ENCODE assay signal across 7 mouse cellular contexts in the genomic region with DNA sequence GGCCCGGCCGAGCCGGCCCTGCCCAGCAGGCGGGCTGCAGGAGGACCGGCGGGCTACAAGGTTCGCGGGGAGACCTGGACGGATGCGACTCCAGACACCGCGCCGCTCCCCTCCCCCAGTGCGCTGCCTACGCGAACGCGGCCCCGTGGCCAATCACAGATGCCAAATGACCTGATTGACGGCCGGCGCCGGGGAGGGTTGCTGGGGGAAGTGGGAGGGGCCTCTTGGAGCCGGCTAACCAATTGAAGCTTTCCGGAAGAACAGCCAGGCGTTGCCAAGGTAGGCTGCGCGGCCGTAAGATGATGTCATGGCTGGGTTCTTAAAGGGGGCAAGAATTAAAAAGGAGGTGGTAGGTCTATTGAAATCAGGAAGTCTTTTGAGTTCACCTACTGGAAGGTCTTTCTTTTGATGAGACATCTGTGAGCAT. TPM values are rescaled to one million over a fixed set of nuclear protein-coding genes. Genes with fewer than 3 reads are reported as not detected.
DNase-seq lines count a peak whose midpoint lies in the region; ATAC-seq lines count a peak whose summit lies in the region.

A gene (plus strand): TSS at position 296 of the 427 bp plus-strand sequence.

- DNase-seq in adrenal gland, adult 8-10 months, result peak; percentile 98
- DNase-seq in embryo, embryonic 9.5 days (ENCODE audit: extremely low spot score), result peak; percentile 98
- peak; percentile 92 to 97 for DNase-seq in gastrocnemius, postnatal 4 days (ENCODE audit: low spot score in 2 of 2)
- DNase-seq in left cerebral cortex, postnatal 36 days (ENCODE audit: low spot score in 2 of 2), result peak; percentile 97
- peak; percentile 99 for DNase-seq in midbrain, embryonic 11.5 days (ENCODE audit: low spot score, missing footprints)
- DNase-seq in skeletal muscle tissue, adult 2 months (ENCODE audit: low read depth, low spot score), result peak; percentile 96

- H3K27ac ChIP-seq in intestine, embryonic 16.5 days (ENCODE audit: low read length), result peak within 1 kb of the TSS; percentile 82
- H3K27ac ChIP-seq in midbrain, embryonic 11.5 days (ENCODE audit: low read depth, low read length), result peak within 1 kb of the TSS; percentile 67

- H3K9me3 ChIP-seq in intestine, embryonic 16.5 days (ENCODE audit: control insufficient read depth, low read length), result no peaks in the 10 kb centered on the region
- no peaks in the 10 kb centered on the region for H3K9me3 ChIP-seq in midbrain, embryonic 11.5 days (ENCODE audit: control insufficient read depth, low read length)

- WGBS in intestine, embryonic 16.5 days, result 0% methylated on average over 29 of the region's 29 CpGs
- under 1% methylated on average over 29 of the region's 29 CpGs for WGBS in midbrain, embryonic 11.5 days

- H3K4me1 ChIP-seq in intestine, embryonic 16.5 days (ENCODE audit: control insufficient read depth, insufficient read depth, low read length), result peaks cover 15% of the 10 kb centered on the region
- peaks cover 13% of the 10 kb centered on the region for H3K4me1 ChIP-seq in midbrain, embryonic 11.5 days (ENCODE audit: control insufficient read depth, insufficient read depth, low read length)

- peak; percentile 98 for ATAC-seq in intestine, embryonic 16.5 days
- peak; percentile 97 for ATAC-seq in midbrain, embryonic 11.5 days (ENCODE audit: low FRiP score)

- H3K27me3 ChIP-seq in intestine, embryonic 16.5 days (replicated peaks; ENCODE audit: control insufficient read depth, insufficient read depth, low read length), result no peaks in the 10 kb centered on the region
- no peaks in the 10 kb centered on the region for H3K27me3 ChIP-seq in midbrain, embryonic 11.5 days (ENCODE audit: control insufficient read depth, insufficient read depth, low read length)

- peak within 1 kb of the TSS; percentile 99 for H3K4me3 ChIP-seq in intestine, embryonic 16.5 days (ENCODE audit: low read length)
- peak within 1 kb of the TSS; percentile 92 for H3K4me3 ChIP-seq in midbrain, embryonic 11.5 days (ENCODE audit: low read depth, low read length)

- peak within 1 kb of the TSS; percentile 83 for H3K4me2 ChIP-seq in intestine, embryonic 16.5 days (ENCODE audit: low read depth, low read length)
- peak within 1 kb of the TSS; percentile 61 for H3K4me2 ChIP-seq in midbrain, embryonic 11.5 days

- peak within 1 kb of the TSS; percentile 97 for H3K9ac ChIP-seq in intestine, embryonic 16.5 days (ENCODE audit: low read depth, low read length)
- H3K9ac ChIP-seq in midbrain, embryonic 11.5 days (ENCODE audit: low read length), result peak within 1 kb of the TSS; percentile 92

- H3K36me3 ChIP-seq in intestine, embryonic 16.5 days (ENCODE audit: control insufficient read depth, insufficient read depth, low read length), result 0 out of 2 replicates have a peak, but pooled peaks cover 3% of the 10 kb centered on the region
- H3K36me3 ChIP-seq in midbrain, embryonic 11.5 days (ENCODE audit: control insufficient read depth, insufficient read depth, low read length), result peaks cover 3% of the 10 kb centered on the region; the same call in 1 of the 2 replicates

- intact Hi-C loops in left cerebral cortex, postnatal 36 days (cut with DNase I), result no loop called here

RNA-seq across cellular contexts. Expression of the gene that starts here (rescaled TPM):
- not detected for total RNA-seq in adrenal gland, adult 8-10 months (2022)
- total RNA-seq in gastrocnemius, postnatal 4 days (2021), result not detected
- 0.12 TPM in 1 of 2 replicates, not detected in the other for polyA plus RNA-seq in intestine, embryonic 16.5 days (2015; fragmentation: Nextera tagmentation; extraction: Ambion mirVana)
- total RNA-seq in left cerebral cortex, postnatal 36 days (2021), result 1 to 10 TPM; 1.1 to 2.6 TPM
- 0.23 TPM in 1 of 2 replicates, not detected in the other for polyA plus RNA-seq in midbrain, embryonic 11.5 days (2014; fragmentation: Nextera tagmentation; extraction: Ambion mirVana)

Comparison
In these comparisons a context has a peak if more than half of its experiments do, and no peak if none do; other contexts are left out.
1. Peak in every context shown above with its lines: DNase-seq, ATAC-seq, H3K4me3 ChIP-seq and H3K27ac ChIP-seq.
2. Peak in DNase-seq in adrenal gland, adult 8-10 months; RNA of the gene not detected or under 1 TPM.
3. Peak in DNase-seq in gastrocnemius, postnatal 4 days; RNA of the gene not detected or under 1 TPM.
4. Peak in ATAC-seq, H3K4me3 ChIP-seq, H3K27ac ChIP-seq, H3K9ac ChIP-seq and H3K4me2 ChIP-seq in intestine, embryonic 16.5 days; RNA of the gene not detected or under 1 TPM.
5. Peak in DNase-seq, ATAC-seq, H3K4me3 ChIP-seq, H3K27ac ChIP-seq, H3K9ac ChIP-seq and H3K4me2 ChIP-seq in midbrain, embryonic 11.5 days; RNA of the gene not detected or under 1 TPM.